Mouse (Mus musculus): Measurements from ENCODE around the gene Actr8. TPM values are rescaled to one million over a fixed set of nuclear protein-coding genes. Genes with fewer than 3 reads are reported as not detected.

Actr8 gene
- polyA plus RNA-seq, 1 experiment from 2014 or later, result 46.7 TPM

DNA sequence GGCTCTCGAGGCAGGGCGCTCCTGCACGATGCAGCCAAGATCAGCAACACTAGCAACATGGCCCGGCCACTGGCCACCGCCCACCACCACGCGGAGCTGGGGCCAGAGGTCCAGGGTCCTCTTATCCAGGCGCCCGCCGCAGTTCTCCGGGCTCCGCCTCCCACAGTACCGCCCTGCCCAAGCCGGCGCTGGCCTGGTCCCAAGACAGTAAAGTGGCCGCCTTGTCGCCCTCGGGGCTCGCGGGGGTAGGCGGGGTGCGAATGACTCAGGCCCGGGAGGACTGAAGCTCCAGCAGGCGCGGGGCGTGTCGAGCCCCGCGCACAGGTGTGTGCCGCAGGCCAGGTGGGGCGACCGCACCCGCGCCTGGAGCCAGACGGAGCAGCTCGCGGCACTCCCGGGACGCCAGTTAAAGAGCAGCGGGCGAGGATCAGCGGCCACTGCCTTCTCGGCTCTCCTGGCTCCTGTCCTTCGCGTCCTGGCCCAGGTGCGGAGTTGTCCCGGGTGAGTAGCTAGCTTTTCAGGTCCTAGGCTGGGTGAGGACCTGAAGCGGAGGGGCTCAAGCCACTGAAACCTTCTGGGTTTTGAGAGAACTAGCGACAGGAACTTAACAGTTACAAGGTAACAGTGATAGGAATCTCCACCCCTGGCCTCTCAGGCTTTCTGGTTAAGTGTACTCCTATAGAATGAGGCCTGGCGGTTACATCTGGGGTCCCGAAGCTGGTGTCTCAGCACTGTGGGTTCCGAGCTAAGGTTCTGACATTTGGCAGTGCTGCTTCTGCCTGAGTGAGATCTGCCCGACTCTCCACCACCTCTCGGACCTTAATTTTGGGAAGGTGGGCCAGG is 30.8 kb downstream of the Actr8 start, which contains the start of the genes Il17rb and Chdh:
Il17rb (minus strand) TSS at position 164 of the 843 bp plus-strand sequence.
Chdh (plus strand) TSS at position 291 of the 843 bp plus-strand sequence.
- H3K4me2 ChIP-seq, result peak within 1 kb of the TSS; percentile 74
- H3K4me3 ChIP-seq (ENCODE audit: low read depth, low read length), result peak within 1 kb of the TSS; percentile 50
- H3K4me1 ChIP-seq (replicated peaks; ENCODE audit: control insufficient read depth, insufficient read depth, low read length), result no peaks in the 10 kb centered on the region; the same call in 1 of the 2 replicates
- peak; percentile 54; the same call in 1 of the 2 replicates for ATAC-seq (replicated peaks; ENCODE audit: low FRiP score)
- WGBS, result 8% methylated on average over 54 of the region's 54 CpGs
- H3K36me3 ChIP-seq (ENCODE audit: control insufficient read depth, insufficient read depth, low read length), result no peaks in the 10 kb centered on the region
- peaks cover 25% of the 10 kb centered on the region for H3K27me3 ChIP-seq (replicated peaks; ENCODE audit: control insufficient read depth, insufficient read depth, low read length)
- no peaks in the 10 kb centered on the region for H3K9me3 ChIP-seq (ENCODE audit: control insufficient read depth, low read length)
- no peak within 1 kb of the TSS for H3K27ac ChIP-seq (ENCODE audit: low read depth, low read length)
- peak; percentile 49 for DNase-seq (ENCODE audit: low spot score)
- H3K9ac ChIP-seq (ENCODE audit: low read depth, low read length), result no peak within 1 kb of the TSS

GRCm38 (mm10) chr14:30009864-30010560 is 31.9 kb downstream of the Actr8 start:
- WGBS, result 77% methylated on average over 10 of the region's 10 CpGs
- Histone ChIP-seq H3K27me3 (replicated peaks; ENCODE audit: control insufficient read depth, insufficient read depth, low read length) (peaks cover 25% of the 10 kb centered on the region), H3K4me3 (ENCODE audit: low read depth, low read length) (no peak overlapping the region), H3K36me3 (ENCODE audit: control insufficient read depth, insufficient read depth, low read length) (no peaks in the 10 kb centered on the region), H3K9me3 (ENCODE audit: control insufficient read depth, low read length) (no peaks in the 10 kb centered on the region), H3K27ac (ENCODE audit: low read depth, low read length) (no peak overlapping the region), H3K4me1 (replicated peaks; ENCODE audit: control insufficient read depth, insufficient read depth, low read length) (no peaks in the 10 kb centered on the region; the same call in 1 of the 2 replicates), H3K9ac (ENCODE audit: low read depth, low read length) (no peak overlapping the region), H3K4me2 (no peak overlapping the region)
- DNase-seq (ENCODE audit: low spot score) (no peak), ATAC-seq (replicated peaks; ENCODE audit: low FRiP score) (no peak)

- H3K4me3 ChIP-seq (ENCODE audit: low read depth, low read length), result no peak overlapping the region
- H3K4me1 ChIP-seq (replicated peaks; ENCODE audit: control insufficient read depth, insufficient read depth, low read length), result no peaks in the 10 kb centered on the region; the same call in 1 of the 2 replicates
- H3K4me2 ChIP-seq, result no peak overlapping the region
- WGBS, result 84% methylated on average over 10 of the region's 10 CpGs
- H3K27ac ChIP-seq (ENCODE audit: low read depth, low read length), result no peak overlapping the region
- DNase-seq (ENCODE audit: low spot score) (no peak), ATAC-seq (replicated peaks; ENCODE audit: low FRiP score) (no peak)
- H3K9ac ChIP-seq (ENCODE audit: low read depth, low read length), result no peak overlapping the region
- H3K9me3 ChIP-seq (ENCODE audit: control insufficient read depth, low read length), result no peaks in the 10 kb centered on the region
- no peaks in the 10 kb centered on the region for H3K36me3 ChIP-seq (ENCODE audit: control insufficient read depth, insufficient read depth, low read length)
- H3K27me3 ChIP-seq (replicated peaks; ENCODE audit: control insufficient read depth, insufficient read depth, low read length), result peaks cover 25% of the 10 kb centered on the region
Observed at GRCm38 (mm10) chr14:30011886-30012560, 33.9 kb downstream of the Actr8 start.

GRCm38 (mm10) chr14:30014487-30014886 is 36.4 kb downstream of the Actr8 start:
- no peak overlapping the region for H3K4me3 ChIP-seq (ENCODE audit: low read depth, low read length)
- H3K27me3 ChIP-seq (replicated peaks; ENCODE audit: control insufficient read depth, insufficient read depth, low read length), result peaks cover 6% of the 10 kb centered on the region
- H3K9me3 ChIP-seq (ENCODE audit: control insufficient read depth, low read length), result no peaks in the 10 kb centered on the region
- DNase-seq (ENCODE audit: low spot score) (no peak), ATAC-seq (replicated peaks; ENCODE audit: low FRiP score) (no peak)
- H3K27ac ChIP-seq (ENCODE audit: low read depth, low read length), result no peak overlapping the region
- H3K36me3 ChIP-seq (ENCODE audit: control insufficient read depth, insufficient read depth, low read length), result no peaks in the 10 kb centered on the region
- 71% methylated on average over 10 of the region's 10 CpGs for WGBS
- no peak overlapping the region for H3K4me2 ChIP-seq
- no peaks in the 10 kb centered on the region for H3K4me1 ChIP-seq (replicated peaks; ENCODE audit: control insufficient read depth, insufficient read depth, low read length)
- H3K9ac ChIP-seq (ENCODE audit: low read depth, low read length), result no peak overlapping the region

DNA sequence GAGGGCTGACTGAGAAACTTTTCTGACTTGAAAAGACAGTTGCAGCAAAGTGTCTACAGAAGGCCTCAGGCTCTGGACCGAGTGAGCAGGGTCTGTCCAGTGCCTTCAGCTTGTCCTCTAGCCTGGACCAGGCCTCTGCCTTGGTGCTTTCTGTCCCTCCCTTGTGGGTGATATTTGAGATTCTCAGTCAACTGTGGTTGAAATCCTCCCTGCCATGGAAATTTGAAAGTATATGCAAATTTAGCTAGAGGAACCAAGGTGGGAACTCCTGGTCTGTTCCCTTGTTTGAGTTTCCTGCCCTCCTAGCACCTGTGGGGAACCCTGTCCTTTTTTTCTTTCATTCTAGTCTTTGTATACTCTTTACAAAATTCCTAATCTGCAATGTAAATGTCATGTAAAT is 36.9 kb downstream of the Actr8 start:
- Histone ChIP-seq H3K36me3 (ENCODE audit: control insufficient read depth, insufficient read depth, low read length) (no peaks in the 10 kb centered on the region), H3K4me2 (no peak overlapping the region), H3K27ac (ENCODE audit: low read depth, low read length) (no peak overlapping the region), H3K4me1 (replicated peaks; ENCODE audit: control insufficient read depth, insufficient read depth, low read length) (no peaks in the 10 kb centered on the region), H3K9me3 (ENCODE audit: control insufficient read depth, low read length) (no peaks in the 10 kb centered on the region), H3K4me3 (ENCODE audit: low read depth, low read length) (no peak overlapping the region), H3K27me3 (replicated peaks; ENCODE audit: control insufficient read depth, insufficient read depth, low read length) (0 out of 2 replicates have a peak, but pooled peaks cover 3% of the 10 kb centered on the region), H3K9ac (ENCODE audit: low read depth, low read length) (no peak overlapping the region)
- WGBS, result 68% methylated on average over 1 of the region's 1 CpGs
- DNase-seq (ENCODE audit: low spot score), result no peak
- no peak for ATAC-seq (replicated peaks; ENCODE audit: low FRiP score)

DNA sequence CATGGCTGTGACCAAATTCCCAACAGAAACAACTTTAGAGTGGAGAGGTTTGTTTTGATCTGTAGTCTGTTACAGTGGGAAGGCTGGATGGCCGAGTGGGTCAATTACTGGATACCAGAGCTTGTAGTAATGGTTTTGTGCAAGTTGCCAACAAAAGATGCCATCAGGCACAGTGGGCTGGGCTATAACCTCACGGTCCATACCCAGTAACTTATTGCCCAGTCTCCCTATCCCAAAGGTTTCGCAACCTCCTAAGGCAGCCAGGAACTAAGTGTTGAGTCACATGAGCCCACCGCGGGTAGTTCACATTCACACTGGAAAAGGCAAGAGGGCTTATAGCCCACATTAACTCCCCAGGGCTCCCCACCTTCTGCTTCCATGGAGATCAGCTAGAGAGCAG is 38.5 kb downstream of the Actr8 start:
- H3K27me3 ChIP-seq (replicated peaks; ENCODE audit: control insufficient read depth, insufficient read depth, low read length), result no peaks in the 10 kb centered on the region
- H3K27ac ChIP-seq (ENCODE audit: low read depth, low read length), result no peak overlapping the region
- no peaks in the 10 kb centered on the region for H3K9me3 ChIP-seq (ENCODE audit: control insufficient read depth, low read length)
- no peak overlapping the region for H3K4me3 ChIP-seq (ENCODE audit: low read depth, low read length)
- no peak for DNase-seq (ENCODE audit: low spot score)
- H3K36me3 ChIP-seq (ENCODE audit: control insufficient read depth, insufficient read depth, low read length), result no peaks in the 10 kb centered on the region
- 79% methylated on average over 5 of the region's 5 CpGs for WGBS
- no peaks in the 10 kb centered on the region for H3K4me1 ChIP-seq (replicated peaks; ENCODE audit: control insufficient read depth, insufficient read depth, low read length)
- ATAC-seq (replicated peaks; ENCODE audit: low FRiP score), result no peak
- no peak overlapping the region for H3K4me2 ChIP-seq
- no peak overlapping the region for H3K9ac ChIP-seq (ENCODE audit: low read depth, low read length)

DNA sequence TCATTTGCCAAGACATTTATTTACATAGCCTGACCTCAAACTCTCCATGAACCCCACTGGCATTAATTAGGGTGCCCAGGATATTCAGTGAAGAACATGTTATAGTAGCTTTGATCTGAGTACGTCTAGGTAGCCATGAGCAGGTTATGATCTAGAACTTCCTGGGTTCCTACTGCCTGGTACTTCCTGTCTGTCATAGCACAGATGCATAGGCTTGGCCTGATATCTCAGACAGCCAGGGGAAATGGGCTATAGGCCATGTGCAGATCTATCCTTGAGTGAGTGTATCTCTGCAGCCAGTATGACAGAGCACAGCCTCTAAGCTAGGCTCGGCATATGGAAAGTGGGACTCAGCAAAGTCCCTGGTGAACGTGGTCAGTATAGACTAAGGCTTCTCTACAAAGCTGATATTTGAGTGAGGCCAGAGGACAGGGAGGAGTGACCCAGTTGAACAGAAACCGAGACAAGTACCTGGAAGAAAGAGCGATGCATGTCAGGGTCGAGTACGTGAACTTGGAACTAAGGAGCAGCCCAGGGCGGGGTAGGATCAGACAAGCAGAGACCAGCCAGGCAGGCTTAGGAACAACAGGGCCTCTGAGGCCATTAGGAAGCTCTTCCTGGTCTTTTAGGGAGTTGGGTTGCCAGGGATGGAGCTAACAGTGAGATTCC is 39.8 kb downstream of the Actr8 start:
- no peaks in the 10 kb centered on the region for H3K36me3 ChIP-seq (ENCODE audit: control insufficient read depth, insufficient read depth, low read length)
- no peak overlapping the region for H3K4me2 ChIP-seq
- DNase-seq (ENCODE audit: low spot score) (no peak), ATAC-seq (replicated peaks; ENCODE audit: low FRiP score) (no peak)
- H3K27me3 ChIP-seq (replicated peaks; ENCODE audit: control insufficient read depth, insufficient read depth, low read length), result no peaks in the 10 kb centered on the region
- no peaks in the 10 kb centered on the region for H3K4me1 ChIP-seq (replicated peaks; ENCODE audit: control insufficient read depth, insufficient read depth, low read length)
- H3K27ac ChIP-seq (ENCODE audit: low read depth, low read length), result no peak overlapping the region
- 81% methylated on average over 8 of the region's 8 CpGs for WGBS
- H3K9me3 ChIP-seq (ENCODE audit: control insufficient read depth, low read length), result no peaks in the 10 kb centered on the region
- no peak overlapping the region for H3K4me3 ChIP-seq (ENCODE audit: low read depth, low read length)
- H3K9ac ChIP-seq (ENCODE audit: low read depth, low read length), result no peak overlapping the region

- 92% methylated on average over 4 of the region's 4 CpGs for WGBS
- Histone ChIP-seq H3K4me3 (ENCODE audit: low read depth, low read length) (no peak overlapping the region), H3K36me3 (ENCODE audit: control insufficient read depth, insufficient read depth, low read length) (no peaks in the 10 kb centered on the region), H3K4me1 (replicated peaks; ENCODE audit: control insufficient read depth, insufficient read depth, low read length) (no peaks in the 10 kb centered on the region), H3K27ac (ENCODE audit: low read depth, low read length) (no peak overlapping the region), H3K9ac (ENCODE audit: low read depth, low read length) (no peak overlapping the region), H3K9me3 (ENCODE audit: control insufficient read depth, low read length) (no peaks in the 10 kb centered on the region), H3K27me3 (replicated peaks; ENCODE audit: control insufficient read depth, insufficient read depth, low read length) (no peaks in the 10 kb centered on the region), H3K4me2 (no peak overlapping the region)
- ATAC-seq (replicated peaks; ENCODE audit: low FRiP score), result no peak
- DNase-seq (ENCODE audit: low spot score), result no peak
Observed at GRCm38 (mm10) chr14:30018463-30018801, 40.3 kb downstream of the Actr8 start.
